Mouse (Mus musculus) ES-Bruce4 (cell line): Measurements from ENCODE around the gene Gtf3c6. TPM values are rescaled to one million over a fixed set of nuclear protein-coding genes. Genes with fewer than 3 reads are reported as not detected.
A peak's percentile ranks its signal among the peaks of the same experiment; 100 is the strongest.

Experiments used
- H3K27ac ChIP-seq: 2 replicates; pipeline ENCODE4 v1.5.1; 2012; ENCODE audit warnings: low read length, inconsistent platforms; ENCODE audit not compliant: insufficient read depth
- H3K27me3 ChIP-seq: 2 replicates; pipeline ENCODE4 v1.6.1; 2012; ENCODE audit warnings: mild to moderate bottlenecking, low read length, inconsistent platforms; ENCODE audit not compliant: control insufficient read depth, poor library complexity, insufficient read depth, severe bottlenecking
- H3K36me3 ChIP-seq: 2 replicates; pipeline ENCODE4 v1.6.1; 2012; ENCODE audit warnings: inconsistent platforms, mild to moderate bottlenecking, low read length, moderate library complexity; ENCODE audit not compliant: control insufficient read depth, poor library complexity, insufficient read depth, severe bottlenecking
- H3K4me1 ChIP-seq: one replicate; pipeline ENCODE4 v1.8.1; 2011; ENCODE audit warnings: low read length; ENCODE audit not compliant: control insufficient read depth, insufficient read depth
- H3K4me3 ChIP-seq: 2 replicates; pipeline ENCODE4 v1.5.1; 2011; ENCODE audit warnings: low read depth, mild to moderate bottlenecking, low read length
- H3K9ac ChIP-seq: 2 replicates; pipeline ENCODE4 v1.6.1; 2012; ENCODE audit warnings: low read depth, mild to moderate bottlenecking, inconsistent platforms; ENCODE audit not compliant: poor library complexity, severe bottlenecking
- H3K9me3 ChIP-seq: replicated peaks from 2 replicates; pipeline ENCODE4 v1.6.1; 2012; ENCODE audit warnings: mild to moderate bottlenecking, low read length, inconsistent platforms; ENCODE audit not compliant: control insufficient read depth, poor library complexity, insufficient read depth, severe bottlenecking
- CTCF ChIP-seq: IDR thresholded peaks from one replicate; pipeline ENCODE4 v1.8.1; 2011; ENCODE audit warnings: low read depth, low read length
- EP300 ChIP-seq: IDR thresholded peaks from 2 replicates; pipeline ENCODE4 v1.6.1; 2011; ENCODE audit warnings: low read depth, low read length; ENCODE audit not compliant: insufficient read depth
- POLR2A ChIP-seq: IDR thresholded peaks from one replicate; pipeline ENCODE4 v1.8.1; 2011; ENCODE audit warnings: low read length; ENCODE audit not compliant: insufficient read depth
- polyA plus RNA-seq: library from polyadenylated mRNA; stranded (reverse); fragments of >200 nt; gene quantifications from 2 replicates; pipeline ENCODE4 v1.2.4, GENCODE M21; 2011; ENCODE audit warnings: low read depth; ENCODE audit not compliant: missing spikeins, insufficient read depth, insufficient read length

Gtf3c6 gene
- polyA plus RNA-seq, 1 experiment: 42.3 TPM

DNA sequence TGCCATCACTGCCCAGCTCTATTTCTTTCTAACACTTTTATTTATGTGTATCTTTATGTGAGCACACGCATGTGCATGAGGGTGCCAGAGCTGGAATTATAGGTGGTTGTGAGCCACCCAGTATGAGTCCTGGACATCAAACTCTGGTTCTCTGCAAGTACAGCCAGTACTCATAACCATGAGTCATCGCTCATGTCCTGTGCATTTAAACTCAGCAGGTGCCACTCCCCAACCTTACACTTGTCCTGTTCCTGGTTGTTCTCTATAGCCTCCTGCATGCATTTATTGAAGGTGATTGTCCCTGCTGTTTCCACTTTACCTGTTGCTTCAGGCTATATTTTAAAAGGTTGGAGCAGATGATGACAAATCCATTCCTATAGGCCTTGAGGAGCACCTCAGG is 23.7 kb upstream of the Gtf3c6 start:
- Histone ChIP-seq H3K27ac (no peak overlapping the region), H3K4me3 (no peak overlapping the region), H3K4me1 (no peaks in the 10 kb centered on the region), H3K36me3 (peaks cover 7% of the 10 kb centered on the region), H3K9me3 (no peaks in the 10 kb centered on the region), H3K27me3 (no peaks in the 10 kb centered on the region), H3K9ac (no peak overlapping the region)
- no peak for TF ChIP-seq EP300
- TF ChIP-seq POLR2A: no peak
- TF ChIP-seq CTCF: no peak

DNA sequence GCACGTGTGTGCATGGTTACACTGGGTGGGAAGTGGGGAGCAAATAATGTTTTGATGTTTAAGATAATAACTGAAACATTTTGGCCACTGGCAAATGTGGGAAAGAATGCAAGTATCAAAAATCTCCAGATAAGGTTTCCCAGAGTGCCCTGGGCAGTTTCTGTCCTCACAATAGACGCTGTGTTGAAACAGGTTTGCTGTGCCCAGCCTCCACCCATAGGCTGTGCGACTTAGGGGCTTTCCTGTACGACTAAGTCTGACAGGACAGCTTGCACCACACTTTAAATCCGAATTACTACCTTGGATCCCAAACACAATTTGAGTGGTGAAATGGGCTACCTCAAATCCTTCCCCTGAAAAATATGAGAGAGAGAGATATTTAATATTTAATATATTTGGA is 20.4 kb upstream of the Gtf3c6 start:
- TF ChIP-seq POLR2A (no peak), CTCF (no peak), EP300 (no peak)
- H3K27ac ChIP-seq: no peak overlapping the region
- H3K4me3 ChIP-seq: no peak overlapping the region
- H3K9me3 ChIP-seq: no peaks in the 10 kb centered on the region
- no peak overlapping the region for H3K9ac ChIP-seq
- H3K36me3 ChIP-seq: no peaks in the 10 kb centered on the region
- no peaks in the 10 kb centered on the region for H3K27me3 ChIP-seq
- H3K4me1 ChIP-seq: no peaks in the 10 kb centered on the region

DNA sequence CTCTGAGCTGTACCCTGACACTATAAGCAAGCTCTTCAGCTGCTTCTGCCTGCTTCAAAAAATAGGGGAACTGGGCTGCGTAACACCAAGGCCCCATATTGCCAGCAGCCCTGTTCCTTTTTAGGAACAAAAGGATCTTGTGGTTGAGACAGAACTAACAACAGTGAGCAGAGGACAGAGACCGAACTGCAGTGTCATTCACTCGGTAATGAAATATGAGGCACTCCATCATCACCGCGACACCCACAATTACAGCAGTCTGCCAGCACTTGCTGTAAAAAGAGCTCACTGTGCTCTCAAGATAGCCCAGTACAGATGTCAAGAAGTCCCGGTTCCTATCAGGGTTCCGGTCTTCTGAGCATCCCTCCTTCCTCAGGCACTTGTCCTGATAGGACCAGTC is 18.1 kb upstream of the Gtf3c6 start:
- Histone ChIP-seq H3K4me1 (no peaks in the 10 kb centered on the region), H3K27ac (no peak overlapping the region), H3K27me3 (no peaks in the 10 kb centered on the region), H3K9ac (no peak overlapping the region), H3K4me3 (no peak overlapping the region), H3K36me3 (no peaks in the 10 kb centered on the region), H3K9me3 (no peaks in the 10 kb centered on the region)
- TF ChIP-seq POLR2A (no peak), CTCF (no peak), EP300 (no peak)

DNA sequence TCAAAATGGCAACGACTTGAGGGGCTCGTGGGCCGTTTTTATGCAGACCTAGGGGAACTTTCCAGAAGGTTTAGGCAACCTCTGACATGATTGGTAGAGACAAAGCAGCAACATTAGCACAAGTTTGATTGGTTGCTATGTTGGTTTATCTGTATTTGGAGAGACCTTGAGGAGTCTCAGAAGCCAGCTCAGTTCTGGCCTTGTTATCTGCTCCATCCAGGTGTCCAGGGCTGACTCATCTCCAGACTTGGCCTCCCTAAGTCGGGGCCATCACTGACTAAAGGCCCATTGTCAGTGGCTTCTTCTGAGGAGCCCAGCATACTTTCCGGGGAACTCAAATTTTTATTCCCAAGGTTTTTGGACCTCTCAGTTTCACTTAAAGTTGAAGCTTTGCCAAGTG is 16.0 kb upstream of the Gtf3c6 start:
- H3K9ac ChIP-seq: no peak overlapping the region
- no peaks in the 10 kb centered on the region for H3K36me3 ChIP-seq
- H3K4me3 ChIP-seq: no peak overlapping the region
- no peak for TF ChIP-seq EP300
- no peak for TF ChIP-seq CTCF
- TF ChIP-seq POLR2A: no peak
- no peak overlapping the region for H3K27ac ChIP-seq
- H3K4me1 ChIP-seq: no peaks in the 10 kb centered on the region
- H3K27me3 ChIP-seq: no peaks in the 10 kb centered on the region
- H3K9me3 ChIP-seq: no peaks in the 10 kb centered on the region

DNA sequence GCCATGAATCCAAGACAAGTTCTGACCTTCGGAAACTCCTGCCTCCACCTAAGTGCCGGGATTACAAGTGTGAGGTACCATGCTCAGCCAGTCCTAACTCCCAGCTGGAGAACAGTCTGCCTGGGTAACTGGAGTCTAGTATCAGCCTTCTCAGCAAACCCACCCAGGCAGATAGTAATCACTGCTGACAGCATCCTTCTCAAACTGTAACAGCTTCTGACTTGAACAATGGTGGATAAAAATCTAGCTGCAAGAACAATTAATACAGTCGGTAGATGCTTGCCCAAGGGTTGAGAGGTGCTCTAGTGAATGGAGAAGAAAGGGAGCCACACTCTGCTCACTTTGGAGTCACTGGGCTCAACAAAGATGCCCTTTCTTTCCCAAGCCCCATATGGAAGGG is 13.3 kb upstream of the Gtf3c6 start:
- Histone ChIP-seq H3K36me3 (no peaks in the 10 kb centered on the region), H3K9ac (no peak overlapping the region), H3K4me3 (no peak overlapping the region), H3K27me3 (no peaks in the 10 kb centered on the region), H3K27ac (no peak overlapping the region), H3K4me1 (no peaks in the 10 kb centered on the region), H3K9me3 (no peaks in the 10 kb centered on the region)
- no peak for TF ChIP-seq EP300
- no peak for TF ChIP-seq POLR2A
- TF ChIP-seq CTCF: no peak

DNA sequence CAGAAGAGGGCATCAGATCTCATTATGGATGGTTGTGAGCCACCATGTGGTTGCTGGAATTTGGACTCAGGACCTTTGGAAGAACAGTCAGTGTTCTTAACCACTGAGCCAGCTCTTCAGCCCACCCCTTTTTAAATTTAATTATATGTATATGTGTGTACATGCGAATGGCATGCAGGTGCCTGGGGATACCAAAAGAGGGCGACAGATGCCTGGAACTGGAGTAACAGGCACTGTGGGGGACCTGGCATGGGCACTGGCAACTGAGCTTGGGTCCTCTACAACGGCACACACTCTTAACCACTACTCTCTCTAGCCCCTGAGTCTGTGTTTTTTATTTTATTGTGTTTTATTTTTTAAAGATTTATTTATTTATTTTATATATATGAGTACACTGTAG is 7.0 kb upstream of the Gtf3c6 start:
- H3K9ac ChIP-seq: no peak overlapping the region
- no peak overlapping the region for H3K4me3 ChIP-seq
- H3K4me1 ChIP-seq: peaks cover 3% of the 10 kb centered on the region
- TF ChIP-seq EP300: no peak
- TF ChIP-seq POLR2A: no peak
- peak; percentile 35 for TF ChIP-seq CTCF
- no peaks in the 10 kb centered on the region for H3K27me3 ChIP-seq
- no peak overlapping the region for H3K27ac ChIP-seq
- H3K36me3 ChIP-seq: no peaks in the 10 kb centered on the region
- no peaks in the 10 kb centered on the region for H3K9me3 ChIP-seq
